Mouse (Mus musculus) liver, embryonic 15.5 days (tissue): ENCODE measurements at regions not wholly inside any gene's neighbourhood (a gene's known extent, or its start where the extent isn't known, plus 50 kb on each side); places are given as distances from the start of the nearest gene placed in this dataset.
A peak's percentile ranks its signal among the peaks of the same experiment; 100 is the strongest.

Experiments used
- ATAC-seq: fragments of 200-750 bp; cut with Nextera tagmentation; 2 replicates; pipeline ENCODE4 v1.8.0; 2017; ENCODE audit warnings: moderate number of reproducible peaks, mild to moderate bottlenecking, moderate library complexity; ENCODE audit not compliant: insufficient read depth
- H3K27ac ChIP-seq: fragments of 300-500 bp; sonication (generic); replicated peaks from 2 replicates; pipeline ENCODE4 v1.5.1; 2015; ENCODE audit warnings: mild to moderate bottlenecking, inconsistent platforms
- H3K27me3 ChIP-seq: fragments of 300-500 bp; sonication (generic); 2 replicates; pipeline ENCODE4 v1.6.1; 2015; ENCODE audit warnings: mild to moderate bottlenecking, inconsistent platforms
- H3K36me3 ChIP-seq: fragments of 300-500 bp; sonication (generic); replicated peaks from 2 replicates; pipeline ENCODE4 v1.6.1; 2015; ENCODE audit warnings: moderate library complexity, mild to moderate bottlenecking, inconsistent platforms
- H3K4me1 ChIP-seq: fragments of 300-500 bp; sonication (generic); replicated peaks from 2 replicates; pipeline ENCODE4 v1.6.1; 2015; ENCODE audit warnings: inconsistent platforms
- H3K4me2 ChIP-seq: fragments of 300-500 bp; sonication (generic); 2 replicates; pipeline ENCODE4 v1.6.1; 2015; ENCODE audit warnings: moderate library complexity, mild to moderate bottlenecking, inconsistent platforms
- H3K4me3 ChIP-seq: fragments of 300-500 bp; sonication (generic); replicated peaks from 2 replicates; pipeline ENCODE4 v1.5.1; 2015; ENCODE audit warnings: mild to moderate bottlenecking, inconsistent platforms
- H3K9ac ChIP-seq: fragments of 300-500 bp; sonication (generic); 2 replicates; pipeline ENCODE4 v1.6.1; 2015; ENCODE audit warnings: moderate library complexity, mild to moderate bottlenecking, inconsistent platforms
- H3K9me3 ChIP-seq: fragments of 300-500 bp; sonication (generic); replicated peaks from 2 replicates; pipeline ENCODE4 v1.6.1; 2016; ENCODE audit warnings: inconsistent platforms
- WGBS: fragments of 180-500 bp; shearing (Covaris S2); methylation state at CpG from one replicate; pipeline ENCODE4 v1.1.7; 2015; ENCODE audit warnings: mixed read lengths; ENCODE audit not compliant: insufficient replicate concordance; 5-methylcytosine and 5-hydroxymethylcytosine counted together

DNA sequence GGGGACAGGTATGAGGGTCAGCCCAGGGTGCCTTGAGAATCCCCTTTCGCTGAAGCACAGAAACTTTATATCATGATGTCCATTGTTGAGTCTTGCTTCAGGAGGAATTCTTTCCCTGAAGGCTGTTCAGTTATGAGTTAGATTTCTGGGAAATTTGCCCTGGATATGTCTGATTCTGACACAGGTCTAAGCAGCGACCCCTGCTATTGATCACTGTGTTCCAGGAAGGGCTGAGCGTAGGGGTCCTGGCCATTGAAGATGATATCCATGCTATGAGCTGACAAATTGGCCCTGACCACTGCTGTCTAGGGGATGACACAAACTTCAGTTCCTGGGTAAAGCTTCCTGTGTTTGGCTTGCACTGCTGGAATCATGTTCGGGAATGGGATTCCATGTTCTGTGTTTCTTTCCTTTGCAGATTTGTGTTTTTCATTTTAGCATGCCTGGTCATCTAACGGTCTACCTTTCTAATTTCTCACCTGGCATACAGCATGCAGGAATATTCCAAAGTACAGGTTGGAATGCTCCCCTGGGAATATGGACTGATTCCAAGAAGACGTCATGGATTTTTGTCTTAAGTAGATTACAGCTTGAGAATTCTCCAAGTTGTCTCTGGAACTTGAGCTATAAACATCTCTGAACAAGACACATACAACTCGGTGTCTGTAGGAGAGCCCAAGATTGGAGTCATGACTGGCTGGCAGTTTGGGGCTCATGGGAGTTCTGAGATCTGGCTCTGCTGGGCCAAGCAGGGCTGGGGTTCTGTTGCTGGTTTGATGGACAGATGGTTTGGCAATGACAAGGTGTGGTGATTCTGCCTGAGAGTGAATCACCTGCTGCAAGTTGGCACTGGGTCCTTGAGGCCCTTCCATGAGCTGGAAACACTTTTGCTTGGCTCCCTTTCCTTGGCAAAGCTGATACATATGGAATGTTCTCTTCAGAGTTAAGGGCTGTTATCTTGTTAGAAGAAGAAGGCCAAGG lies 104.4 kb downstream of the Ttc32 start:
- H3K27me3 ChIP-seq: no peaks in the 10 kb centered on the region
- H3K9me3 ChIP-seq: no peaks in the 10 kb centered on the region
- 68% methylated on average over 7 of the region's 7 CpGs for WGBS
- H3K4me1 ChIP-seq: no peaks in the 10 kb centered on the region
- no peaks in the 10 kb centered on the region for H3K36me3 ChIP-seq
- no peak overlapping the region for H3K4me2 ChIP-seq
- no peak for ATAC-seq
- H3K9ac ChIP-seq: no peak overlapping the region
- H3K27ac ChIP-seq: no peak overlapping the region
- H3K4me3 ChIP-seq: no peak overlapping the region

DNA sequence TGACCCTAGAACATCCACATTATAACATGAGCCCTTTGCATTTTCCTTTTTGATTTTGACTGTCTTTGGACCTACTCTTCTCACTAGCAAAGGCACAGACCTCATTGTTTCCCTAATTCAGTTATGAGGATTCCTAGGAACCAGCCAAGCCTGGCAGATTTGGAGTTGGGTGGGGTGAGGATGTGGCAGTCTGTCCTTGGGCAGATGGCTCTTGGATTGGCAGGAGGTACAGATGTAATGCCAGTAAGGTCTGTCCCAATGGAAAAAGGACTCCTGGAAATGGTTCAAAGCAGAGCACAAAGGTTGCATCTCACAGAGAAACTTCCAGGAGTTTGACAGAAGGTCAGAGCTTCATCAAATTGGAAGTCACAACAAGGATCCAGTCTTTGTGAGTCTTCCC lies 121.2 kb downstream of the Ttc32 start:
- Histone ChIP-seq H3K36me3 (no peaks in the 10 kb centered on the region), H3K9ac (no peak overlapping the region), H3K27me3 (no peaks in the 10 kb centered on the region), H3K4me2 (no peak overlapping the region), H3K27ac (no peak overlapping the region), H3K9me3 (no peaks in the 10 kb centered on the region), H3K4me1 (no peaks in the 10 kb centered on the region), H3K4me3 (no peak overlapping the region)
- no peak for ATAC-seq

DNA sequence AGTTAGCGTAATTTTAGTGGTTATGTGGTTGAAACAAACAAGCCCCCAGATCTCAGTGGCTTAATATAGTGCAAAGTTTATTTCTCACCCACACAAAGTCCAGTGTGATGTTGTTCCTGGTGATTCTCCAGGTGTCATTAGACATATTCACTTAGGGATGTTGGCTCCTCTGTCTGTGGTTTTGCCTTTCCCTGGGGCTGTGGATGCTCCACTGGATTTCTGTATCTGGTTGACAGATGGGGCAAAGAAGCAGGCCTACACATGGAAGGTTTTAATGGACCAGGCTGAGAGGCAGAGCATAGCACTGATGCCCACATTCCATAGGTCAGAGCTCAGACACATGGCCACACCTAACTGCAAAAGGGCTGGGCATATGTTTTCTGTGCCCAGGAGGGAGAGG lies 121.6 kb downstream of the Ttc32 start:
- Histone ChIP-seq H3K27me3 (no peaks in the 10 kb centered on the region), H3K9me3 (no peaks in the 10 kb centered on the region), H3K4me3 (no peak overlapping the region), H3K9ac (no peak overlapping the region), H3K36me3 (no peaks in the 10 kb centered on the region), H3K4me1 (no peaks in the 10 kb centered on the region), H3K27ac (no peak overlapping the region), H3K4me2 (no peak overlapping the region)
- WGBS: 54% methylated on average over 1 of the region's 1 CpGs
- ATAC-seq: no peak

DNA sequence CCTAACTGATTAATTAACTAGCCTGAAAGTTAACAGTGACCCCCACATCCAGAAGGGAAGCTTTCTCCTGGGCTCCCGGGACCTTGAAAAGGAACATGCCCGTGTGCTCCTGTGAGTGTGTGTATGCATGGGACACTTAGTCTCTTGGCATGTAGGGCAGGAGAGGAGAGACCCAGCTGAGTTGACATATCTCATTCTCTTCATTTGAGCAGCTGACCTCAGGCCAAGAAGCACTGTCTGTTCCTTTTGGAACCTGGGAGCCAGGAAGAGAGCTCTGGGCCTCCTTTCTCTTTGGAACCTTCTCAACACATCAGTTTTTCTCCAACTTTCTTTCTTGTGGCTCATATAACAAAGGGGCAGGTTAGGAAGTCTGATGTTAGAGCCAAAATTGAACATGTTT lies 124.7 kb downstream of the Ttc32 start:
- no peak overlapping the region for H3K4me2 ChIP-seq
- H3K27me3 ChIP-seq: no peaks in the 10 kb centered on the region
- H3K4me3 ChIP-seq: no peak overlapping the region
- H3K36me3 ChIP-seq: no peaks in the 10 kb centered on the region
- H3K9me3 ChIP-seq: no peaks in the 10 kb centered on the region
- H3K9ac ChIP-seq: no peak overlapping the region
- no peak for ATAC-seq
- WGBS: 65% methylated on average over 2 of the region's 2 CpGs
- no peaks in the 10 kb centered on the region for H3K4me1 ChIP-seq
- H3K27ac ChIP-seq: no peak overlapping the region

DNA sequence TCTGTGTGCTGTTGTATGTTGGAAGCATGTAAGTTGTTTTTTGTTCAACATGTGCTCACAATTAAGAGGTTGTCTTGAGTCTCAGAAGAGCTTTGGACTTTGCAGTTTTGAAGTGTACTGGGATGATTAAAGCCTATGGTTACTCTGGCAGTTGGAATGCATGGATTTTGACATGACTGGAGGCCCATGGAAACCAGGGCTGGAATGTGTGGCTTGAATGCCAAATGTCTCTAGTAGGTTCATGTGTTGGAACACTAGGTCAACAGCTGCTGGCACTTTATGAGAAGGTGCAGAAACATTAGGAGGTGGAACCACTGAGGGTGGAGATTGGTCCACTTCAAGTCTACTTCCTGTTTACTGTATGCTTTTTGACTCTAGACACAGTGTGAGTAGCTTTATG lies 127.0 kb downstream of the Ttc32 start:
- ATAC-seq: no peak
- no peak overlapping the region for H3K9ac ChIP-seq
- no peaks in the 10 kb centered on the region for H3K9me3 ChIP-seq
- H3K27ac ChIP-seq: no peak overlapping the region
- H3K4me3 ChIP-seq: no peak overlapping the region
- H3K27me3 ChIP-seq: no peaks in the 10 kb centered on the region
- H3K4me1 ChIP-seq: no peaks in the 10 kb centered on the region
- no peak overlapping the region for H3K4me2 ChIP-seq
- no peaks in the 10 kb centered on the region for H3K36me3 ChIP-seq

DNA sequence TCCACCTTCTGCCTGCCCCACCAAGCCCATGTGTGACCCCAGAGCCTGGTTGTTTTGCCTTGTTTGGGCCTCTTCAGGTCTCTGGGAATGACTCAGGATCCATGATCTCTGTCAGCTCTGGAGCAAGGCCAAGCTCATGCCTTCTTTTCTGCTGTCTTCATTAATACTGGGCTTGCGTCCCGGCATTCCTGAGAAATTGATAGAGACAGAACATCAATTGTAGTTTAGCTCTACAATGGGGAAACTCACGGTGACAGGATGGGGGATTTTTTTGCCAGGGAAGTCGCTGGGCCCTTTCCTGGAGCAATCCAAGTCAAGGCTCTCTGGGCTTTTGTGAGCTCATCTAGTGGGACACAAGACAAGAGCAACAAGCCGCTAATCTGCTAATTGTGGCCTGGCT lies 129.0 kb downstream of the Ttc32 start:
- Histone ChIP-seq H3K27ac (no peak overlapping the region), H3K36me3 (no peaks in the 10 kb centered on the region), H3K4me2 (no peak overlapping the region), H3K9me3 (no peaks in the 10 kb centered on the region), H3K4me1 (no peaks in the 10 kb centered on the region), H3K4me3 (no peak overlapping the region), H3K9ac (no peak overlapping the region), H3K27me3 (no peaks in the 10 kb centered on the region)
- ATAC-seq: no peak
- WGBS: 63% methylated on average over 5 of the region's 5 CpGs

DNA sequence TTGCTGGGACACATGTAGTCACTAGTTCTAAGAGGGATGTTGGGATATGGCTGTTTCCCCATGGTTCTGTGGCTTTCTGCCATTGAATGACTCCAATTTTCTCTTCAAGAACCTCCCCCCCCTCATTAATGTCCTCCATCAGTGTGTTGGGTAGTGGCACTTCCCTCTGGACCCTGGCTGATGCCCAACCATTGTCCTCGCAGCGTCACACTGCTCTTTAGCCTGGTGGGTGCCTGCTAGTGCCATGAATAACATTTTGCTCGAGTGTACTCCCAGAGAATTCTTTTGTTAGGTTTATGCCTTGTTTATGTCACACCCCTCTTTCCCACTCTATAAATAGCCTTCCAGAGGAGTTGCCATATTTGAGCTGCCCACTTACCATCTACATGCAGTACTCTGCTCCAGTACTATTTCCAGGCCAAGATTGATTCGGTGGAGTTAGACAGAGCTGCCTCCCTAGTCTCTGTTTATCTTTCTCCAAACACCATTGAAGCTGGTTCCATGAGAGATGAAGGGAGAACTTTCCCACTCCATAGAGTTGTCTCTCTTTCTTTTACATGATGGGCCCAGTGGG lies 135.7 kb downstream of the Ttc32 start:
- Histone ChIP-seq H3K36me3 (no peaks in the 10 kb centered on the region), H3K4me2 (no peak overlapping the region), H3K9ac (no peak overlapping the region), H3K9me3 (no peaks in the 10 kb centered on the region), H3K4me1 (no peaks in the 10 kb centered on the region), H3K27me3 (no peaks in the 10 kb centered on the region), H3K27ac (no peak overlapping the region), H3K4me3 (no peak overlapping the region)
- ATAC-seq: no peak
- WGBS: 58% methylated on average over 4 of the region's 4 CpGs

DNA sequence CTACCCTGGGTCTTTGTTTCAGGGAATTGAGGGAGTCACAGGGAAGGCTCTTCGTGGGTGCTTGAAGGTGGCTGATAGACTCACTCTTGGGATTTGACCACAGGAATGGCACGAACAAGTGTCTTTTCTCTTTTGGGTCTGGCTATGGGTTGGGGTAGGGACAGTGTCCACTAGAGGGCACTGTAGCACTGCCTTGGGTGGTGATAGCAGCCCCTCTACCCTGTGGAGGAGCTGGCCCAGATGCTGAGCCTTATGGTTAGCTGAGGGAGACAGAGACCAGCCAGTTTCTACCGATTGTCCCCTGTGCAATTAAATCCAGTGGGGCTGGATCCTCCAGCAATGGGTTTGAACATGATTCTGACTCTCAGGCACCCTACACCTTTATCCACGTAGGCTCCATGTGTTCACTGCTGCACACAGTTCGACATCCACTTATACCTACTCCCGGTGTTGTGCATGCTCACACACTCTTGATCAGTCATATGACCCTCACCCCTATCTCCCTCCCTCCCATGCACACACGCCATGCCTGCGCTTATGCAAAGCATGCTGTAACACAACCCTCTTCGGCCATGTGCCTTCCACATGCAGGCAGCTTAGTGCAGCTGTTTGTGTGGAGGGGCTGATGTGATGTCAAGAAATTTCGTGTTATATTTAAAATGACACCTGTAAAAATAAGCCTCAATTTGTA lies 136.6 kb downstream of the Ttc32 start:
- 43% methylated on average over 10 of the region's 10 CpGs for WGBS
- no peaks in the 10 kb centered on the region for H3K4me1 ChIP-seq
- H3K4me3 ChIP-seq: no peak overlapping the region
- no peak for ATAC-seq
- H3K27ac ChIP-seq: no peak overlapping the region
- no peak overlapping the region for H3K9ac ChIP-seq
- H3K27me3 ChIP-seq: no peaks in the 10 kb centered on the region
- H3K36me3 ChIP-seq: no peaks in the 10 kb centered on the region
- H3K4me2 ChIP-seq: no peak overlapping the region
- no peaks in the 10 kb centered on the region for H3K9me3 ChIP-seq

DNA sequence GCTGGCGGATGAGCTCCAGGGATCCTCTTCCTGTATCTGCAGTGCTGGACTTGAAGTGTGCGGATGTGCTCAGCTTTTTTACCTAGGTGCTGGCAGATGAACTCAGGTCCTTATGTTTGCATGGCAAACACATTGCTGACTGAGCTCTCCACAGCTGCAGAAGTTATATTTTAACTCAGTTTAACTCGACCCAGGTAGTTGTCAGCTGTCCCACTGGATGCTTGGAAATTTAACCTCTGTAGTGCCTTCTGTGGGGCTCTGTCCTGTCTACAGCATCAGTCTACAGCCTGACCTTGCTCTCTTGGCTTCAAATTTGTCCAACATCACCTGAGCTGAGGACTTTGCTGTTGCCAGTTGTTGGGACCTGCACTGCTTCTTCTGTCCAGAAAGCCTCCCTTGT lies 139.2 kb downstream of the Ttc32 start:
- Histone ChIP-seq H3K4me3 (no peak overlapping the region), H3K4me1 (no peaks in the 10 kb centered on the region), H3K27ac (no peak overlapping the region), H3K36me3 (no peaks in the 10 kb centered on the region), H3K27me3 (no peaks in the 10 kb centered on the region), H3K9ac (no peak overlapping the region), H3K4me2 (no peak overlapping the region), H3K9me3 (no peaks in the 10 kb centered on the region)
- ATAC-seq: peak; percentile 60
- WGBS: 52% methylated on average over 3 of the region's 3 CpGs

DNA sequence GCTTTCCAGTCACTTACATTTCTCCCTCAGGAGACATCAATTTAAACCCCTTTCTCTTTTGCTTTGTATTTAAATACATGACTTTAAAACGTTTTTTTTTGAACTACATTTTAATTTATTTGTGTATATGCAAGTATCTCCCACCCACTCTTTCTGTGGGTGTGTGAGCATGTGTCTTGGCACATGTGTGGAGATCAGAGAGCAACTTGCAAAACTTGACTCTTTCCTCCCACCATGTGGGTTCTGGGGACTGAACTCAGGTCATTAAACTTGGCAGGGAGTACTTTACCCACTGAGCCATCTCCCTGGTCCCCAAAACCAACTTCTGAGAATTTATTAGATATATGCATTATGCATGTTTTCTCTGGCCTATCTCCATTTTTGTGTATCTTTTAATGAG lies 143.9 kb downstream of the Ttc32 start:
- no peak for ATAC-seq
- Histone ChIP-seq H3K27me3 (no peaks in the 10 kb centered on the region), H3K27ac (no peak overlapping the region), H3K4me3 (no peak overlapping the region), H3K9me3 (no peaks in the 10 kb centered on the region), H3K9ac (no peak overlapping the region), H3K36me3 (no peaks in the 10 kb centered on the region), H3K4me1 (no peaks in the 10 kb centered on the region), H3K4me2 (no peak overlapping the region)
- WGBS: 6% methylated on average over 1 of the region's 1 CpGs

DNA sequence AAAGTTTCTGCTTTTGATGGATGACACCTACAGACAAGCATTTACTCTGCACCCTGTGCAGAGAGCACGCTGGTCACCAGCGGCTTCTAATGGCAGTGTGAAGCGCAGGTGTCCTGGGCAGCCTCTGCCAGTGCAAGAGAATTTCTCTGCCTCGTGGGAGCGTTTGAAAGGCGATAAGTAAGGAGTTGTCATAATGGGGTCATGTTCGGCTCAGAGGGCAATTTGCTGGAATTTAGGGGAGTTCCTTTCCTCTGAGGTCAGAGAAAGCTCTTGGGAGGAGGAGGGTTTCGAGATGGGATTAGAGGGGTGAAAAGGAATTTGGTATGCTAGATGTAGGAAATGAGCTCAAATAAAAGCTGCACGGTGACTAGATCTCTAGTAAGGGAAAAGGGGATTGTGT lies 144.5 kb downstream of the Ttc32 start:
- Histone ChIP-seq H3K9ac (no peak overlapping the region), H3K4me2 (no peak overlapping the region), H3K4me1 (no peaks in the 10 kb centered on the region), H3K27me3 (no peaks in the 10 kb centered on the region), H3K36me3 (no peaks in the 10 kb centered on the region), H3K4me3 (no peak overlapping the region), H3K27ac (no peak overlapping the region), H3K9me3 (no peaks in the 10 kb centered on the region)
- WGBS: 54% methylated on average over 9 of the region's 9 CpGs
- no peak for ATAC-seq
